Mouse (Mus musculus) gastrocnemius, postnatal 14 days (tissue): ENCODE measurements around the gene S100z. TPM values are rescaled to one million over a fixed set of nuclear protein-coding genes. Genes with fewer than 3 reads are reported as not detected.

Experiments
- DNase-seq: peaks from one replicate; pipeline ENCODE4 v3.0.0; 2021; ENCODE audit warnings: mixed read lengths
- intact Hi-C: fragments of 180-260 bp; cut with DNase I; formaldehyde crosslinking; loops from one replicate; pipeline ENCODE4 v1.15.1; 2025; ENCODE audit warnings: low total_unique reads
- long read RNA-seq, 2 experiments: library from polyadenylated mRNA; stranded (forward); transcript quantifications; one replicate each; pipeline ENCODE4 v2.0.0; 2021
- total RNA-seq, 2 experiments: library from RNA; stranded (reverse); gene quantifications; 2 replicates each; pipeline ENCODE4 v1.2.3; 2021

The S100z gene
- 1 to 10 TPM in 1 of 2 experiments, not detected in 1; 1.5 TPM for total RNA-seq
- long read RNA-seq, experiment 1: 0 reads
- long read RNA-seq, experiment 2: 0 reads

DNA sequence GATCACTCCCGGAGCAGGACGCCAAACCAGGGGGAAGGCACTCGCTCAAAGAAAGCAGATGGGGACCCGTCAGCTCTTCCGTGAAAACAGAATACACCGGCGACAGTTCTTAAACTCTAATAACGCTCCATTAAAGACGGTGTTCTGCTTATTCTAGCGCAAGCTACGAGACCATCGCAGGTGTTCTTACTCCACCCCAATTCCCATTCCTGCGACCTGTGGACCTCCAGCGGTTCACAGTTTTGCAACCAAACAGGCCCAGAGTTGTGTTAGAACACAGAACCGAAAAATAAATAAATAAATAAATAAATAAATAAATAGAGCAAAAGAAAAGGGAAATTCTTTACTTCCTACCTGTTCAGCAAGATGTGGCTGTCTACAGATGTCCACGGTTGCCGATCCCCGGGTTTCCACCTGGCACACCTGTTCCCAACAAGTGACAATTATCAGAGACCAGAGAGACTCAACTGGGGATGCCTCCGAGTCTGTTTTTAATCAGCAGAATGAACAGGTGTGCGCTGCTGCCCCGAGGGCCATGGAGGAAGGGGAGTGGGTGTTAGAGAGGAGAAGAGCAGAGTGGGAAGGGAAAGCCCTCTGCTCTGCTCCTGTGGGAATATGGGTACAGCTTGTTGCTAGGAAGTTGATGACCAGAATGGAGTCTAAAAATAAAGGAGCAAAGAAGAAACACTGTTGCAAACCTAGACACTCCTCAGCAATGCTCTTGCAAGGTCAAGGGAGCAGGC, at the start of gene S100z:
Gene S100z, minus strand, starts transcription at position 51 of the 743 bp plus-strand sequence.
- intact Hi-C loops: no loop called here
- DNase-seq: no peak

DNA sequence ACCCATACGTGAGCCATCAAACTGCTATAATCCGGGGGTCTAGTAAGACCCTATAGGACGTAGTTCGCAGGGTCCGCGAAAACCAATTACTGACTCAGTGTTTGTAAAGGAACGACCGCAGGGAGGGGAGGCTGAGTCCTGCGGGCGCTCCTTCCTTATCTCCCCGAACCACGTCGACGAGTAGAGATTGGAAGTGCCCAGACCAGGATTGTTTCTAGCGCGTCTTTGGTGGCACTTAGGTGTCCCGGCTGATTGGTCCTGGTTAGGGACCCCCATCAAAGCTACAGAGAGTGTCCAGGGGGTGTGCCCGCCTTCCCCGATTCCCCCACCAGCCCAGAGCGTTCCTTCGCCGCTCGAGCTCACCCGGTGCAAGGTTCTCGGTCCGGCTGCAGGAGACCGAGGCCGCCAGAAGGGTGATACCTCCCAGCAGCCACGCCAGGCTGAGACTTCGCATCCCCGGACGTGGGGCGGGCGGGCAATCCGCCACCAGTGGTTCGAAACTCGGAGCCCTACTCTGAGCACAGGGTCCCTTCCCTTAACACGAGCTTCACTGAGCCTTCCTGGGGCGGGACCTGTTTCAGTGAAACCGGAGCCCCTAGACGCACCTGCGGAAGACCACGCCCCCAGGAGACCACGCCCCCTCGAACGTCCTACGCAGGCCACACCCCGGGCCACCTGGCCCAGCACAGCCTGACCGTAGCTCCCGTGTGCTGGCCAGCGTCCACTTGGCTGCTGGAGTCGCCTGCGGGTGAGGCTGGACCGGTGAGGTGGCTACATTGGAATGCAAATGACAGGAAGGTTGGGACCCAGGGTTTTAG, 46.4 kb upstream of the S100z start, which contains the start of gene F2rl1:
Gene F2rl1, minus strand, starts transcription at position 554 of the 818 bp plus-strand sequence.
- DNase-seq: no peak
- intact Hi-C loops: no loop called here

DNA sequence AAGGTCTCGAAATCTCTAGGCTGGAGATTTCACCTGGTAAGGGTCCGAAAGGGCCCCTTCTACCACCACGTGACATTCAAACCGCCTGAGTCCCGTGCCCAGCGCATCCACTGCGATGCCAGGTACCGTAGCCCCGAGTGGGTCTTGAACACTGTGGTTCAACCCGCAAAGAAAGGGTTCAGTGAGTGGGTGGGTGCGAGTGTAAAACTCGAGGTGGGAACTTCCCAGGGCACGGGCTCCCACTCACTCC, 45.8 kb upstream of the S100z start:
- intact Hi-C loops: no loop called here
- DNase-seq: no peak

DNA sequence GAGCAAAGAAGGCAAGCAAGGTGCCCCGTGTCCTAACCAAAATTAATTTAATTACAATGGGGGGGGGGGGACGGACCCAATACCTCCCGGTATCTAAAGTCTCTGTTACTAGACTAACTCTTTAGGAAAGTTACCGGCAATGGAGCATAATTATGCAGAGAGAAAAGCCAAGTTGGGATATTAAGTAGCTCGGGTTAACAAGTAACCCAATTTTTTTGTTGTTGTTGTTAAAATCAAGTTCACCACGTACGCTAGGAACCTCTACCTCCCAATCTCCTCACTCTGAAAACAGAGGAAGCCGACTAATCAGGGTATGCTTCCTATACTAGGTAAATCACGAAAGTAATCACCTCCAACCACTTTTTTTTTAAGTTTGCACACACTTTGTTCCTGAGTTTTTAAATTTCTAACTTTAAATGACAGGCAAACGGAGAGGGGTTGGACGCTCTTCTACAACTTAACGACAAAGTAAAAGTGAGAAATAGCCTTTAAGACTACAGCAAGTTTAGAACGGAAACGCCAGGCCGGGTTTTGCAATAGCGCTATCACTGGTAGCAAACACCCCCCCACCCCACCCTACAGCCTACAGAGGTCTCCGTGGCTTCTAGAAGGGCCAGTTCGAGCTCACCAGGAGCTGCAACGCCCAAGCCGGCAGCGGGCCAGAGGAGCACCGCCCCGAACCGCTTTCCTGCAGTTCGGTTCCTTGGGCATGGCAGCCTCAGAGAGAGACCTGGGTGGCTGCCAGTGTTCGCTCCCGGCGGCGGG, 45.3 kb upstream of the S100z start:
- intact Hi-C loops: no loop called here
- peak; percentile 47 for DNase-seq

DNA sequence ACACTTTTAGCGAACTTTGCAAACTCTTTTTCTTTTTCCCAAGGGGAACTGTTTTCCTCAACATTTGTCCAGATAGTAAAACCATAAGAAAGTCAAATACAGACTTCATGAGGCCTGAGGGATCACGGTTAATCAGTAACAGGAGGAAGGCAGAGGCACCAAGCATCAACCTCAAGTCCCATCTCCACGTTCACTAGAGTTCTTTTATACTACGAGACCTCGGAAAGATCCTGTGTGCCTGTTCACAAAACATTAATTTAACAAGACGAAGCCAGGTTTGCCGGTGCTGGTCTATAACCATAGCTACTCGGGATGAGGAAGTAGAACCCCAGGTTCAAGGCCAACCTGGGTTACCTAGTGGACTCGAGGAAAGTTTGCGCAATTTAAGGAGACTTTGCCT, 43.7 kb upstream of the S100z start:
- DNase-seq: no peak
- intact Hi-C loops: no loop called here

DNA sequence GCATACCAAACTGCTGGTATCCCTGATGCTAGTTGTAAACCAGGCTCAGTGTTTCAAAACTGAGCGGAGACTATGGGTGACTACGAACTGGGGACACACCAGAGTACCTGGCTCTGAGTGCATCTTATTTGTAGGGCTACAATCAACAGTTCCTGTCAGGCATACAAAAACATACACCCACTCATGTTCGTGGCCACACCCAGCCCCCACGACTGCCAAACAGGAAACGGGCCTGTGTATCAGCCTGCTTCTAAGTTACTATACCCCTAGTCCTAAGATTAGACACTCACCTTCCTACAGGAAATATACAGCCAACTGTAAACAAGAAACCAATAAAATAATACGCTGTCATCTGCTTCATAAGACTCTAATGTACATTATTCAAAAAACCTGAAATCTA, 42.5 kb upstream of the S100z start:
- DNase-seq: no peak
- intact Hi-C loops: no loop called here

DNA sequence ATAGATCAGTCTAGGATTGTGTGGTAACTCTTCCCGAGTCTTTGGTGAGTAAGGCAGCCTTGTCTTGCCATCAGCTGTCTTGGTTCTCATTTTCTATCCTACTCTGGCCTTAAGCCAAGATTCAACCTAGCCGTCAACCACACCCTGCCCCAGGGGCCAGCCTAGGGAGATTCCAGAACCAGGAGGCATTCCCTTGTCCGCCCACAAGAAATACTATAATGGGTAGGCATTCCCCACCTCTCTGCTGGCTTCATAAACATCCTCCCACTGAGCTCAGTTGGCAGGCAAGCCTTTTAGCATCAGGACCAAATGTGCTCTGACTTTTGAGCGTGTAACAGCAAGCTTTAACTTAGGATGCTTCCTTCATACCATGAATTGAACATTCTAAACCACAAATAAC, 36.2 kb upstream of the S100z start:
- no peak for DNase-seq

DNA sequence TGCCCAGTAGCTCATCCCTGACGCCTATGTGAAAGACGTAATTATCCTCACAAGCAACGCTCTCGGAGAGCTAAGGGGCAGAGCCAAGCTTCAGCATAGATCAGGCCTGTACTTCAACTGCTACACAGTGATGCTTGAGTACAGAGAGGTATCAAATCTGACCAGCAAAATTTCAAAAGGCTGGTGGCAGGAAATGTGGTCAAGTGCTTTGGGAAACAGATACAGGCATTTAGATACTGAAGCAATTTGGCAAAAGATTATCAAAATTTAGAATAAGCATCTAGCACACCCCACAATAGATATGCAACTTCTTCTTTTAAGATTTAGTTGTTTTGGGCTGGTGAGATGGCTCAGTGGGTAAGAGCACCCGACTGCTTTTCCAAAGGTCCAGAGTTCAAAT, 31.5 kb upstream of the S100z start:
- DNase-seq: no peak
- intact Hi-C loops: no loop called here

More for the DNA sequence above, 36.2 kb upstream of the S100z start:
- intact Hi-C loops: no loop called here

DNA sequence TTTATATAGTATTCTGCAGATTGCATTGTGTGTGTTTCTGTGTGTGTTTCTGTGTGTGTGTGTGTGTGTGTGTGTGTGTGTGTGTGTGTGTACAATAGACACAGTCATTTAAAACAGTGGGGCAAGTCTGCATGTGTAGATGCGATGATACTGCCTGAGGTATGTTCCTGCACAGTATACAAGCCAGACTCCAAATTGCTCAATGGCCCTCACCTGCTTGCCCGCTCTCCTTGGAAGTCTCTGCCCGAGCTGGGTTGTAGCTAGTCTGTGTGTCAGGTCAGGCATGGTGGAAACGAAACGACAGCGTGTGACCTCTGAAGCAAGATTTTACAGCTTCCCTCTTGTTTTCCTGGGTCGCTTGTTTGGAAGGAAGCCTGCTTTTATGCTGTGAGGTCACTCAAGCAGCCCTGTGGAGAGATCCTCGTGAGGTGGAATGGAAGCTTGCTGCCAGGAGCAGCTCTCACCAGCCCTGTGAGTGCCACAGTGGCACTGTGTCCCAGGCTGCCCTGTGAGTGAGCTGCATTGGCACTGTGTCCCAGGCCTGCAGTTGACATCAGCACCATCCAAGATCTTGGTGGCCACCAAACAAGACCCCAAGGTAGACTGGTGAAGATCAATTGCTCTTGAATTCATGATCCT, 24.9 kb upstream of the S100z start:
- DNase-seq: no peak
- intact Hi-C loops: no loop called here

DNA sequence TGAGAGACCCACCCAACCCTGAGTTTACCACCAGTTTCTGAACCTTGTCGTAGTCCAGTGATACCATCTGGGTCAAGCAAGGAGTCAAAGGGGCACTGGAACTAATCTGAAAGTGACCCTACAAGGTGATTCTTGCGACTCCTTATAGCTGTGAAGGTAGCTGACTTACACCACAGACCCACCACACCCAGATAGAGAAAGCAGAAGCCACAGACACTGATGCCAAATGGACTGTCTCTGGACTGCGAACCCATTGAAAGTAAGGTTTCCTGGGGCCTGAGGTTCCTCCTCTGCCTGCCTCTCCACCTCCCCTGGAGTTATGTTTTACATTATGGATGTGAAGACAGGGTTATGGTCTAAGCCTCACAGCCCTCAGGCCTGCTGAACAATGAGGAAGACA, 18.1 kb upstream of the S100z start:
- intact Hi-C loops: no loop called here
- DNase-seq: no peak

DNA sequence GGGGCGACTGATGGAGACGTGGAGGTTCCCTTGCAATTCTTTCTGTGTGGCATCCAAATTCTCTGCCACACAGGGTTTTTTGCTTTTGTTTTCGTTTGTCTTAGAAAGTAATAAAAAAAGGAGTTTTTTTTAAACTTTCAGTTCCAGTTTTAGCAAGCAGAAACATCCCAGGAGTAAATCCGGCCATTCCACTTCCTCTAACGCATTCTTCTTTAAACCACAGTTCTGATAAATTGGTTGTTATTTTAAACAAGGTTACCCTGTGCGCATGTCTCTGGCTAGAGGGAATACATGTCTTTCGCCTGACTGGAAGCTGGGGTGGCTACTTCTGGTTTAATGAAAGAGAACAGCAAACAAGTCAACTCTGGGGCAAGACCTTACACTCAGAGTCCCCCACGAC, 16.3 kb upstream of the S100z start:
- intact Hi-C loops: no loop called here
- DNase-seq: no peak

DNA sequence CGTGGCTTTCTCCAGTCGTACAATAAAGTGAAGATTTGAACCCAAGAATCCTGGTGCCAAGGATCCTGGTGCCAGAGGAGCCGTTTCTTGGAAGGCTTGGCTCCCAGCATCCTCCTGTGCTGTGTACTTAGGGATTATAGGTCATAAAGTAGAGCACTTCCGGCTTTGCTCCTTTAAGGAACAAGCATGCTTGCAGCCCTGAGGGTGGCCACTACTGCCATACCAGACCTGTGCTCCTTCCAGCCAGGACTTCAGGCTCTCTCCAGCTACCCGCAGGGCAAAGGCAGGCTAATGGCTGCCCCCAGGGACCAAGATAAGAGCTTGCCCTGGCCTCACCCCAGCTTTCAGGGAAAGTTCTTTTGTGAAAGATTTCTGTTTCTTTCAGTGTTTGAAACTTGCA, 14.8 kb upstream of the S100z start:
- no peak for DNase-seq
- intact Hi-C loops: no loop called here

DNA sequence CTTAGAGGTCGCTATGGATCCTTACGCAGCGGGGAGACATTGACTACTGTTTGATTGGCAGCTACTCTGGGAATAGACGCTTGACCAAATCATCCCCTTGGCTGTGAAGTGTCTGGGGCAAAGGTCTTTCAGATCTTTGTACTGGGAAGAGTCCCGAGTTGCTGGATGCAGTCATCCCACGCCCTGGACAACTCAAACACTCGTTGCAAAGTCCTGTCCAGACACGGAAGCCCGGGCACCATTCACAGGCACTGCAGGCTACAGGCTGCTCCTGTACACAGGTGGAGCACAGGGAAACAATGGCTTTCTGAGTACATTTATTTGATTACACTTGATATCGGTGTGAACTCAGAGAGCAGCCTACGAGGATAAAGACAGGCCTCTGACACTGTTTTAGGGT, 12.8 kb upstream of the S100z start:
- intact Hi-C loops: no loop called here
- DNase-seq: no peak

DNA sequence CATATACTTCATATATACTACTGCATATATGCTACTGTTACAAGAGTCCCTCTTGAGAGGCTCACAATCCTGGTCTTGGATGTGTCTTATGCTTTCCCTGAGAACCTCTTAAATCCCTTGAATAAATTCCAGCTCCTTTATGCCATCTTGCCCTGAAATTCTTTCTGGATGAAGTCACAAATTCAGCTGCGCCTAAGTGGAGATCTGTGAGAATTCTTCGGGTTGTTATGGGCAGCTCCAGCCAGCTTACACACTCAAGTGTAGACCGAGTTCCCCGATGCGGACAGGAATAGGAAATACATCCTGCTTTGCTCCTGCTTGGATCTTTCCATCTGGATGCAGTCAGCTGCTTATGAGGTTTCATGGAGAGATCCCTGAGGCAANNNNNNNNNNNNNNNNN, 6.1 kb upstream of the S100z start:
- DNase-seq: no peak
- intact Hi-C loops: no loop called here

DNA sequence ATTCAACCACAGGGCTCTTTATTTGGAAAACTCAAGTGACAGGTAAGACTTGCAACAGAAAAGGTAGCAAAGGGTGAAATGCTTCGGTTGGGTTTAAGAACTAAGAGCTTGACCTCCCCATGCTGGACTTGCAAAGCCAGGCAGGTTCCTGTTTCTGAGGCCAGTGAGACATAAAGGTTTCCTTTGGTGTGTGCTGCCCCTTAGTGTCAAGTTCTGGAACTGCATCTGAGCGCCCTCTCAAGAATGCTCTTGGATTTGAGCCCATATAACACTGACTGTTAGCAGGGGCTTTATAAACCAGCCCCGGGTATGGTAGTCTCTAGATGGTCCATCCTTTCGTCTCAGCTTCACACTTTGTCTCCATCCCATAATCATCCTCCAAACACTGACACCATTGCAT, 2.9 kb upstream of the S100z start:
- intact Hi-C loops: loop anchor here (2.0 kb wide), 1 partner anchor 89 kb away; no protein-coding TSS in a partner anchor
- DNase-seq: peak; percentile 62

DNA sequence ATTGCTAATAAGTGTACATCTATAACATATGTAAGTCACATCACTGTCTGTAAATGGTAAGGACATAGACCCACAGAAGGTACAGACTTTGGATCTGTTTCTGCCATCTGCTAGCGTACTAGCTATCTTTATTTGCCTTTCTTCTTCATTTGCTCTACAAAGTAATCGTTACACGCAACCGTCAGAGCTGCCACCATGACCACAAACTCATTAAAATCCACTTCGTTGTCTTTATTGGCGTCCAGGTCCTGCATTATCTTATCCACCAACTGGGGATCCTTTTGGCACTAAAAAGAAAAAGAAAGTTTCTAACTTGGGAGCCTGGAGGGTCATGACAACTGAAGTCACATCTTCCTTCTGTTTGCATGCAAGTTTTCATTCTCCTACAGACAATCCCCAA, 1.3 kb downstream of the S100z start:
- DNase-seq: no peak
- intact Hi-C loops: no loop called here

DNA sequence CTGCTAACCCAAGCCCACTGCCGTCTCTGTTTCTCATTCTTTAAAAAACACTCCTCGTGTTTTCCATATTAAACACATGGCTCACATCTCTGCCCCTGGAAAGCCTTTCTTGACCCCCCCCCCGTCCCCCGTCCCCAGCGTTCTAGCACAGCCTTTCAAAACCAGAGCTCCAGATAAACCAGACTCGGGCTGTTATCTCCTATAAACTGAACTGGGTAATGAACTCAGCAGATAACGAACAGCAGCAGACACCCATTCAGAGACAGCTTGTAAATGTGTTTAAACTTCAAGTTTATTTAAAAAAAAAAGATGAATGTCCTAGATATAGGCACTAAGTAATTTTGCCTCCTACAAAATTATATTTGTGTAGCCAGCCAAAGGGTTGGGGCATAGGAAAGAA, 3.4 kb downstream of the S100z start:
- intact Hi-C loops: no loop called here

DNA sequence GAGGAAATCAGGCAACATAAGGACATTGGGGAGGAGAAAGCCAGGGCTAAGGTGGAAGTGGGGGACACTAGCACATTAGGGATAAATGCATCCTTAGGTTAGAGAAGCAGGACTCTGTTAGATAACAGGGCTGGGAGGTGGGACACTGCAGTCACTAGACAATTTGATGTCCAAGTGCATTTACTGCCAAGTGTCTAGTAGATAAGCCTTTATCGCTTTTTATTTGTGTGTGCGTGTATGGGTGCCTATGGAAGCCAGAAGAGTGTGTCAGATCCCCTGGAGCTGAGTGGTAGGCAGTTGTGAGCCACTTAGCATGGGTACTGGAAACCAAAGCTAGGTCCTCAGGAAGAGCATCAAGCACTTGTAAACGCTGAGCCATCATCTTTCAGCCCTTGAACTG, 4.2 kb downstream of the S100z start:
- DNase-seq: no peak
- intact Hi-C loops: no loop called here

More for the DNA sequence above, 3.4 kb downstream of the S100z start:
- no peak for DNase-seq

DNA sequence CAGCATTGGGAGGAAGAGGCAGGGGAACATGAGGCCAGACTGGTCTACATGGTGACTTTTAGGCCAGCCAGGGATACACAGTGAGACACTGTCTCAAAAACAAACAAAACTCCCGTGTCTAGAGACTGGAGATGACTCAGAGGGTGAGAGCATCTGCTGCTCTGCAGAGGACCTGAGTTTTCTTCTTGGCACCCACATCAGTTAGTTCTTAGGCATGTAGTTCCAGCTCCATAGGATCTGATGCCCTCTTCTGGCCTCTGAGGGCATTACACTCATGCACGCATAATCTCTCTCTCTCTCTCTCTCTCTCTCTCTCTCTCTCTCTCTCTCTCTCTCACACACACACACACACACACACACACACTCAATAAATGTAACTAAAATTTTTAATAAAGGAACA, 7.6 kb downstream of the S100z start:
- peak; percentile 29 for DNase-seq
- intact Hi-C loops: no loop called here

DNA sequence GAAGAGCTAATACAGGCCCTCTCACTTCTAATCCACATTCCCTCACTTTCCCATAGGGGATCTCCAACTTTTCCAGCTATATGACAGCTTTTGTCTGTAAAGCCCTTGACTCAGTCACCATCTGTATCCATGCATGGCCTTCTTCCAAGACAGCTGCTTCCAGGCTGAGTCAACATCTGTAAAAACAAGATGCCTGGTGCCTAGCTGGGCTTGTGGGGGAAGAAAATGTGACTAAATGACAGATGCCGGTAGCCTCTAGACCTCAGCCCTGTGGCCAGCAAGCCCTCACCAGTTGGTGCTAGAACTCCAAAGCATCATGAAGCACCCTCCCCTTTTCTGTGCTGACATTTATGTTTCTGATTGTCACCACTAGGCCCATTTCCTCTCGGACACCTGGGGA, 27.0 kb downstream of the S100z start:
- intact Hi-C loops: no loop called here
- DNase-seq: no peak
